Mouse (Mus musculus) midbrain, embryonic 13.5 days (tissue): Measurements from ENCODE around the gene Atp1a1. TPM values are rescaled to one million over a fixed set of nuclear protein-coding genes. Genes with fewer than 3 reads are reported as not detected.
A peak's percentile ranks its signal among the peaks of the same experiment; 100 is the strongest.

Source experiments
- ATAC-seq: fragments of 200-750 bp; cut with Nextera tagmentation; 2 replicates; pipeline ENCODE4 v1.8.0; 2017; ENCODE audit warnings: mild to moderate bottlenecking, moderate TSS enrichment, moderate library complexity
- H3K27ac ChIP-seq: fragments of 300-500 bp; sonication (generic); 2 replicates; pipeline ENCODE4 v1.5.1; 2015; ENCODE audit warnings: inconsistent platforms, mild to moderate bottlenecking, moderate library complexity
- H3K27me3 ChIP-seq: fragments of 300-500 bp; sonication (generic); 2 replicates; pipeline ENCODE4 v1.6.1; 2015; ENCODE audit warnings: mild to moderate bottlenecking, inconsistent platforms
- H3K36me3 ChIP-seq: fragments of 300-500 bp; sonication (generic); 2 replicates; pipeline ENCODE4 v1.6.1; 2015; ENCODE audit warnings: mild to moderate bottlenecking, inconsistent platforms
- H3K4me1 ChIP-seq: fragments of 300-500 bp; sonication (generic); replicated peaks from 2 replicates; pipeline ENCODE4 v1.6.1; 2015; ENCODE audit warnings: inconsistent platforms
- H3K4me2 ChIP-seq: fragments of 300-500 bp; sonication (generic); replicated peaks from 2 replicates; pipeline ENCODE4 v1.6.1; 2015; ENCODE audit warnings: moderate library complexity, mild to moderate bottlenecking, inconsistent platforms
- H3K4me3 ChIP-seq: fragments of 300-500 bp; sonication (generic); replicated peaks from 2 replicates; pipeline ENCODE4 v1.5.1; 2015; ENCODE audit warnings: mild to moderate bottlenecking, inconsistent platforms
- H3K9ac ChIP-seq: fragments of 300-500 bp; sonication (generic); replicated peaks from 2 replicates; pipeline ENCODE4 v1.6.1; 2015; ENCODE audit warnings: mild to moderate bottlenecking, inconsistent platforms
- H3K9me3 ChIP-seq: fragments of 300-500 bp; sonication (generic); 2 replicates; pipeline ENCODE4 v1.6.1; 2016; ENCODE audit warnings: mild to moderate bottlenecking, inconsistent platforms
- WGBS: fragments of 180-500 bp; shearing (Covaris S2); methylation state at CpG from one replicate; pipeline ENCODE4 v1.1.7; 2015; 5-methylcytosine and 5-hydroxymethylcytosine counted together
- polyA plus RNA-seq: library from polyadenylated mRNA; unstranded; fragments of >200 nt; fragmentation: Nextera tagmentation; extraction: Ambion mirVana; gene quantifications from 2 replicates; pipeline ENCODE4 v1.2.1, GENCODE M21; 2015

Atp1a1 gene
- polyA plus RNA-seq = 37.8 and 40.6 TPM in 2 replicates

GRCm38 (mm10) chr3:101604550-101605223, at the start of gene Atp1a1:
Gene Atp1a1 (minus strand): TSS chr3:101604684.
- peak within 1 kb of the TSS; percentile 83 for H3K4me3 ChIP-seq
- peaks cover 10% of the 10 kb centered on the region; the same call in 1 of the 2 replicates for H3K27me3 ChIP-seq
- H3K9me3 ChIP-seq = no peaks in the 10 kb centered on the region
- peak; percentile 96 for ATAC-seq
- H3K4me2 ChIP-seq = peak within 1 kb of the TSS; percentile 72
- peak within 1 kb of the TSS; percentile 98 for H3K27ac ChIP-seq
- H3K4me1 ChIP-seq = peaks cover 49% of the 10 kb centered on the region
- no peaks in the 10 kb centered on the region for H3K36me3 ChIP-seq
- H3K9ac ChIP-seq = peak within 1 kb of the TSS; percentile 90
- WGBS = under 1% methylated on average over 53 of the region's 64 CpGs

- H3K9ac ChIP-seq = no peak overlapping the region
- no peaks in the 10 kb centered on the region for H3K36me3 ChIP-seq
- H3K4me1 ChIP-seq = no peaks in the 10 kb centered on the region; the same call in 1 of the 2 replicates
- 41% methylated on average over 7 of the region's 7 CpGs for WGBS
- no peak overlapping the region for H3K4me2 ChIP-seq
- H3K27ac ChIP-seq = no peak overlapping the region
- no peaks in the 10 kb centered on the region for H3K9me3 ChIP-seq
- H3K4me3 ChIP-seq = no peak overlapping the region
- no peaks in the 10 kb centered on the region for H3K27me3 ChIP-seq
- ATAC-seq = no peak
Measured at GRCm38 (mm10) chr3:101653446-101653845, 49.0 kb upstream of the Atp1a1 start.

- Histone ChIP-seq H3K4me2 (no peak overlapping the region), H3K9me3 (no peaks in the 10 kb centered on the region), H3K27ac (no peak overlapping the region), H3K36me3 (no peaks in the 10 kb centered on the region), H3K4me1 (no peaks in the 10 kb centered on the region; the same call in 1 of the 2 replicates), H3K9ac (no peak overlapping the region), H3K27me3 (no peaks in the 10 kb centered on the region), H3K4me3 (no peak overlapping the region)
- no peak for ATAC-seq
- WGBS = 85% methylated on average over 2 of the region's 2 CpGs
Measured at GRCm38 (mm10) chr3:101652967-101653366, 48.5 kb upstream of the Atp1a1 start.

- no peaks in the 10 kb centered on the region for H3K36me3 ChIP-seq
- no peak overlapping the region for H3K4me2 ChIP-seq
- no peak overlapping the region for H3K27ac ChIP-seq
- 82% methylated on average over 2 of the region's 2 CpGs for WGBS
- no peak for ATAC-seq
- peaks cover 3% of the 10 kb centered on the region; the same call in 1 of the 2 replicates for H3K4me1 ChIP-seq
- H3K4me3 ChIP-seq = no peak overlapping the region
- H3K9me3 ChIP-seq = no peaks in the 10 kb centered on the region
- H3K9ac ChIP-seq = no peak overlapping the region
- no peaks in the 10 kb centered on the region for H3K27me3 ChIP-seq
Measured at GRCm38 (mm10) chr3:101650328-101650727, 45.8 kb upstream of the Atp1a1 start.

GRCm38 (mm10) chr3:101649271-101649670, 44.8 kb upstream of the Atp1a1 start:
- ATAC-seq = no peak
- Histone ChIP-seq H3K27me3 (no peaks in the 10 kb centered on the region), H3K9me3 (no peaks in the 10 kb centered on the region), H3K27ac (no peak overlapping the region), H3K36me3 (no peaks in the 10 kb centered on the region), H3K9ac (no peak overlapping the region), H3K4me2 (no peak overlapping the region), H3K4me1 (peaks cover 3% of the 10 kb centered on the region; the same call in 1 of the 2 replicates), H3K4me3 (no peak overlapping the region)
- 83% methylated on average over 2 of the region's 2 CpGs for WGBS

GRCm38 (mm10) chr3:101648096-101648793, 43.8 kb upstream of the Atp1a1 start:
- Histone ChIP-seq H3K4me2 (no peak overlapping the region), H3K36me3 (no peaks in the 10 kb centered on the region), H3K27ac (no peak overlapping the region), H3K4me3 (no peak overlapping the region), H3K4me1 (0 out of 2 replicates have a peak, but pooled peaks cover 3% of the 10 kb centered on the region), H3K27me3 (no peaks in the 10 kb centered on the region), H3K9ac (no peak overlapping the region), H3K9me3 (no peaks in the 10 kb centered on the region)
- ATAC-seq = no peak
- 75% methylated on average over 13 of the region's 13 CpGs for WGBS

DNA sequence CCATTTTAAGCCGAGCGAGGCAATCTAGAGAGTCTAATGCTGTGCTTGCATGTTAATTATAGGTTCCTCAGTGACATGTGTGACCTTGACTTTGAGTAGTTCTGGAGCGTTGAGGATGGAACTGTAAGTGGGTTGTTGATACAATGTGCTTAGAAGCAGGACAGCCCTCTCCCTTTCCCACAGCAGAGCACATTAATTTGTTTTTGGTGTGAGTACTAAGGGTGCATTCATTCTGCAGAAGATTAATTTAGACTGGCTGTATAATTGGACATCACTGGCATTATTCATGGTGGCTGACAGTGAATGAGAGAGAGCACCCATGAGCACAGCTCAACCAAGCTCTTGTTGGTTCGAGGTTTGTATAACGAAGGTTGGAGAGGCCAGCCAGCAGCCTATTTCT, 42.3 kb upstream of the Atp1a1 start:
- WGBS = 63% methylated on average over 5 of the region's 5 CpGs

DNA sequence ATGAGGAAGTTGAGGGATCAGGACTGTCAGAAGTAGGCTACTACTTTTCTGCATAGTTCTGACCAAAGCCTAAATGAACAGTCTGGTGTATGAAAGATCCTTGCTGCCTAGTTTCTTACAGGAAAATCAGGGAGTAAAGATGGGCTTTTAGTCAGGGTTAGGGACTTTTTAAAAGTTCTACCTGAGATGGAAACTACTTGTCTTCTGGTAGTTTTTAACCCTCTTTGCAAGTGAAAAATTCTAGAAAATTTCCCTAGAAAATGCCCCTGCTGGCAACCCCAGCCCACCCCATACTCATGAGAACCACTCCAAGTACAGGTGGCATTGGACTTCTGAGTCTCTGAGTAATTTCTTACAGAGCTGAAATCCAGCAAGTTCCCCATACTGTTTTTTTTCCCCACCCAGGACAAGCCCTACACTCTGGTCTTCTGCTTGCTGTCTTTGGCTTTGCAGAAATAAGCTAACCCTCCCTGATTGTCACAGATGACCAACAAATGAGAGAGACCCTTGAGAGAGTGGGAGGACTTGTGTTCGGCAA, 41.2 kb upstream of the Atp1a1 start:
- H3K27ac ChIP-seq = no peak overlapping the region
- 74% methylated on average over 1 of the region's 1 CpGs for WGBS
- H3K4me3 ChIP-seq = no peak overlapping the region
- H3K9me3 ChIP-seq = no peaks in the 10 kb centered on the region
- H3K4me1 ChIP-seq = 0 out of 2 replicates have a peak, but pooled peaks cover 3% of the 10 kb centered on the region
- ATAC-seq = no peak
- H3K4me2 ChIP-seq = no peak overlapping the region
- H3K27me3 ChIP-seq = no peaks in the 10 kb centered on the region
- no peak overlapping the region for H3K9ac ChIP-seq
- H3K36me3 ChIP-seq = no peaks in the 10 kb centered on the region

More for the DNA sequence above, 42.3 kb upstream of the Atp1a1 start:
- Histone ChIP-seq H3K4me1 (0 out of 2 replicates have a peak, but pooled peaks cover 3% of the 10 kb centered on the region), H3K9me3 (no peaks in the 10 kb centered on the region), H3K4me3 (no peak overlapping the region), H3K27ac (no peak overlapping the region), H3K27me3 (no peaks in the 10 kb centered on the region), H3K4me2 (no peak overlapping the region), H3K36me3 (no peaks in the 10 kb centered on the region), H3K9ac (no peak overlapping the region)
- 0 out of 2 replicates have a peak, but pooled peaks have one; percentile 30 for ATAC-seq

DNA sequence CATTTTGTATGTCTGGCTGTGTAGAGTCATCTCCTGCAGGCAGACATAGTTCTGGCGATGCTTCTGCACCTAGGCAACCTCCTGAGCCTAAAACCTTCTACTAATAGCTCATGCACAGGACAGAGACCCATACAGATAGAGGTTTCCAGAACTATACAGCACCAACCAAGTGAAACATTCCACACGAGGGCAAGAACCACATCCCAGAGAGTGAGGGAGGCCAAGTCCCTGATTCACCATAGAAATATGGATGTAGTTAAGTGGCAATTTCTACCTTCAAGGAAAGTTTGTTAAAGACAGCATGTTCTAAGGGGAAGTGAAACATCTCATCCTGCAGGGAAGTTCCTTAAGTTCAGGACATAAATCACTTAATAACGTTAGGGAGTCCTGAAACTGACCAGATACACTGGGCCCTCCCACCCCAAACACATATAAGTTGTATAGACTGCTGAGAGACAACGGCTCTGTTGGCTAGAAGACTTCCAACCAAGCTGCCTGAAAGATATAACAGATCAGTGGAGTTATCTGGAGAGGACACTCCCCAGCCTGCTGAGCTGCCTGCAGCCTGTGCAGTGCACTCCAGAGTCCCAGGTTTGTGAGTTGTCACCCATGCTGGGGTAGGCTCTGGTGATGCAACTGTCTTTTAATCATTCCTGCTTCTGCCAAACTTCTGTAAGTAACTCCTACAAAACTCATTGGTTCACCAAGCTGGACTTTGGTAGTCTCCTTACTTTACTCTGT, 39.7 kb upstream of the Atp1a1 start:
- H3K9me3 ChIP-seq = no peaks in the 10 kb centered on the region
- H3K36me3 ChIP-seq = no peaks in the 10 kb centered on the region
- no peak overlapping the region for H3K4me3 ChIP-seq
- no peak for ATAC-seq
- no peaks in the 10 kb centered on the region for H3K27me3 ChIP-seq
- H3K4me2 ChIP-seq = no peak overlapping the region
- no peak overlapping the region for H3K9ac ChIP-seq
- 80% methylated on average over 4 of the region's 4 CpGs for WGBS
- H3K27ac ChIP-seq = no peak overlapping the region
- 0 out of 2 replicates have a peak, but pooled peaks cover 3% of the 10 kb centered on the region for H3K4me1 ChIP-seq

DNA sequence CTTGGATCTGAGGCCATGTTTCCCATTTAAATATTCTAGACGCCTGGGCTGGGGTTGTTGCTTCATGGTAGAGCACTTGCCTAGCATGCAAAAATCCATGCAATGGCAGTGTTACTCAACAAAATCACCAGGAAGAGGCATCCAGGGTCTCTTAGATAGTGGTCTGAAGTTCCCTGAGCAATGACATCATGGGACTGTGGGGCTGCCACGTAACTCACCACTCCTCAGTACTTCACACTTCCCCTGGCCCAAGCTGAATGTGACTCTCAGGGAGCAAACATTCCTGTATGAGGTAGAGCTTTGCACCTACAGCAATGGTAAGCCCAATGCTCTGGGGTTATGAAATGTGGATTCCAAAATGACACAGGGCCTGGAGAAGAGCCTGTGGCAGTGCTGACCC, 38.8 kb upstream of the Atp1a1 start:
- Histone ChIP-seq H3K4me1 (0 out of 2 replicates have a peak, but pooled peaks cover 3% of the 10 kb centered on the region), H3K9me3 (no peaks in the 10 kb centered on the region), H3K27ac (no peak overlapping the region), H3K4me3 (no peak overlapping the region), H3K9ac (no peak overlapping the region), H3K36me3 (no peaks in the 10 kb centered on the region), H3K27me3 (no peaks in the 10 kb centered on the region), H3K4me2 (no peak overlapping the region)
- 88% methylated on average over 2 of the region's 2 CpGs for WGBS
- ATAC-seq = no peak

GRCm38 (mm10) chr3:101638223-101638622, 33.7 kb upstream of the Atp1a1 start:
- Histone ChIP-seq H3K4me1 (peaks cover 9% of the 10 kb centered on the region), H3K4me3 (no peak overlapping the region), H3K4me2 (no peak overlapping the region), H3K36me3 (no peaks in the 10 kb centered on the region), H3K27me3 (no peaks in the 10 kb centered on the region), H3K27ac (no peak overlapping the region), H3K9me3 (no peaks in the 10 kb centered on the region), H3K9ac (no peak overlapping the region)
- ATAC-seq = no peak
- 92% methylated on average over 2 of the region's 2 CpGs for WGBS
